Mouse (Mus musculus) MN1 (cell line): ENCODE measurements around the gene Cirbp.
"Not testable (repeated sequence)": the region's sequence is repeated elsewhere in the genome, so short reads cannot be mapped to it uniquely, and the experiment has no call there.

Experiments used
- DNase-seq: peaks from one replicate; pipeline ENCODE4 v3.0.0-alpha.2; 2016; ENCODE audit warnings: low spot score

Cirbp gene

GRCm38 (mm10) chr10:80163721-80164120 lies 2.1 kb upstream of the Cirbp start:
- DNase-seq, result peak; percentile 93

GRCm38 (mm10) chr10:80164161-80164997 lies 1.4 kb upstream of the Cirbp start:
- DNase-seq, result peak; percentile 74

GRCm38 (mm10) chr10:80164998-80165344 lies 814 bp upstream of the Cirbp start:
- DNase-seq, result peak; percentile 99

- not testable (repeated sequence) for DNase-seq
Observed at GRCm38 (mm10) chr10:80166136-80166535, 351 bp downstream of the Cirbp start.

GRCm38 (mm10) chr10:80167460-80168037 lies 1.8 kb downstream of the Cirbp start:
- DNase-seq, result peak; percentile 98

GRCm38 (mm10) chr10:80168038-80168661 lies 2.4 kb downstream of the Cirbp start:
- DNase-seq, result peak; percentile 96

GRCm38 (mm10) chr10:80169070-80169469 lies 3.3 kb downstream of the Cirbp start:
- no peak for DNase-seq

GRCm38 (mm10) chr10:80169651-80170050 lies 3.9 kb downstream of the Cirbp start:
- no peak for DNase-seq

- no peak for DNase-seq
Observed at GRCm38 (mm10) chr10:80170052-80170451, 4.3 kb downstream of the Cirbp start.

- no peak for DNase-seq
Observed at GRCm38 (mm10) chr10:80170601-80171021, 4.8 kb downstream of the Cirbp start.

- DNase-seq, result no peak
Observed at GRCm38 (mm10) chr10:80171252-80171651, 5.5 kb downstream of the Cirbp start.

- no peak for DNase-seq
Observed at GRCm38 (mm10) chr10:80171760-80172526, 6.2 kb downstream of the Cirbp start.

- DNase-seq, result peak; percentile 86
Observed at GRCm38 (mm10) chr10:80172527-80173292, 6.9 kb downstream of the Cirbp start, which contains the start of gene 1600002K03Rik. TSS of gene 1600002K03Rik (plus strand) at chr10:80172944.

GRCm38 (mm10) chr10:80173358-80173757 lies 7.6 kb downstream of the Cirbp start:
- DNase-seq, result no peak

- DNase-seq, result no peak
Observed at GRCm38 (mm10) chr10:80173955-80174640, 8.3 kb downstream of the Cirbp start.

- DNase-seq, result peak; percentile 76
Observed at GRCm38 (mm10) chr10:80174705-80175104, 8.9 kb downstream of the Cirbp start.

GRCm38 (mm10) chr10:80175536-80176269 lies 9.9 kb downstream of the Cirbp start:
- DNase-seq, result peak; percentile 56

- DNase-seq, result no peak
Observed at GRCm38 (mm10) chr10:80176270-80176834, 10.6 kb downstream of the Cirbp start.

- peak; percentile 65 for DNase-seq
Observed at GRCm38 (mm10) chr10:80177441-80178279, 11.9 kb downstream of the Cirbp start.
